Mouse (Mus musculus): ENCODE results near the gene Gm9837.

Gm9837 gene

DNA sequence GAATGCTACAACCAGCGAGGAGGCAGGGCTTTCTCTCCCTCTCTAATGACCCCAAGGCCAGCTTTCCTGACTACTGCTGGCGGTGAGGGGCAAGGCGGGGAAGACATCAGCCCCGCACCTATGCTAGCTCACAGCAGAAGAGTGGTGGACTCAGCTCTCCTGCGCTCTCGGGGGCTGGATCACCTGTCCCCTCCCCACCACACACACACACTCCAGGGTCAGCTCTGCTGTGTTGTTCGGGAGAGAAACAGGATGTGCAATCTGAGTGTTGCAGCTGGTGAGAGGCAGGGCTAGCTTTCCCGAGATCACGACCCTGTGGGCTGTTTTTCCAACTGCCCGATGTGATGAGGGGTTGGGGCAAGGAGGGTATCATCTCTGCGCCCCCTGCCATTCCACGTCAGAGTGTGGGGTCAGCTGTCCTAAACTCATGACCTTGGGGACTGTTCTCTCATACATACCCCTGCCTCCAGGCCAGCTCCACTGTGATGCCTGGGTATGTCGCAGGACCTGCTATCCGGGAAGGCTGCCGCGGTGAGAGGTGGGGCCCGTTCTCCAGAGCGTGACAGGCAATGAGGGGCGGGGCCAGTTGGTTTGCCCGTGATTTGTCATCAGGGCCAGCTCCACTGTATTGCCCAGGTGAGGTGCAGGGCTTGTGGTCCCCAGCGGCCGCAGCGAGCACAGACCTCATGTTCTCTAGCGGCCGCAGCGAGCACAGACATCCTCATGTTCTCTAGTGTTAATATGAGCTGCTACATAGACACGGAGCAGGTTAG is 16.7 kb upstream of the Gm9837 start:
- DNase-seq (ENCODE audit: low spot score in 2 of 2): no peak

DNA sequence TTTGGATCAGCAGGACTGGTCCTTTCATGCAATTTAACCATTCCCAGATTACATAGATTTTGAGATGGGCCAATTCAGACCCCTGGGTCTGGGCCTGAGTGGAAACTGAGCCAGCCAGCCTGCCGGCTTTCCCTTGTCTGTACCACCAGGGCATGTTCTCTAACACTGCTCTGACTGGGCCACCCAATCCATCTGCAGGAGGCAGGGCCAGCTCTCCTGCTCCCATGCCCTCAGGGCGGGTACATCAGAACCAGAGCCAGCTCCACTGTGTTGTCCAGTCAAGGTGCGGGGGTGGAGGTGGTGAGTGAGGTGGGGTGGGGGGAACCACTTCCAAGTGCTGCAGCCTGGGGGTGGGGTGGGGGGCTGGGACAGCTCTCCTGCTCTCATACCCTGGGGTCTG is 16.1 kb upstream of the Gm9837 start:
- DNase-seq (ENCODE audit: low spot score in 2 of 2): no peak

DNA sequence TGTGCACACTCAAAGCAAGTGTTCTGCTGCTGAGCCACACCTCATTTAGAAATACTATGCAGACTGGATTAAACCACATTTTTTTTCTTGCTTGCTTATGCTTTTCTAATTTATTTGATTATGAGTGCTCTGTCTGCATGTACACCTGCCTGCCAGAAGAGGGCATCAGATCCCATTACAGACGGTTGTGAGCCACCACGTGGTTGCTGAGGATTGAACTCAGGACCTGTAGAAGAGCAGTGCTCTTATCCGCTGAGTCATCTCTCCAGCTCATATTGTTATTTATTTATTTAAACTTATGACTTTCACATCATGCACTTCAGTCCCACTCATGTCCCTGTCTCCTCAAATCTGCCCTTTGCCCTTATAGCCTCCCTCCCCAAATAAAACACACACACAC is 15.4 kb upstream of the Gm9837 start:
- no peak for DNase-seq (ENCODE audit: low spot score in 2 of 2)

DNA sequence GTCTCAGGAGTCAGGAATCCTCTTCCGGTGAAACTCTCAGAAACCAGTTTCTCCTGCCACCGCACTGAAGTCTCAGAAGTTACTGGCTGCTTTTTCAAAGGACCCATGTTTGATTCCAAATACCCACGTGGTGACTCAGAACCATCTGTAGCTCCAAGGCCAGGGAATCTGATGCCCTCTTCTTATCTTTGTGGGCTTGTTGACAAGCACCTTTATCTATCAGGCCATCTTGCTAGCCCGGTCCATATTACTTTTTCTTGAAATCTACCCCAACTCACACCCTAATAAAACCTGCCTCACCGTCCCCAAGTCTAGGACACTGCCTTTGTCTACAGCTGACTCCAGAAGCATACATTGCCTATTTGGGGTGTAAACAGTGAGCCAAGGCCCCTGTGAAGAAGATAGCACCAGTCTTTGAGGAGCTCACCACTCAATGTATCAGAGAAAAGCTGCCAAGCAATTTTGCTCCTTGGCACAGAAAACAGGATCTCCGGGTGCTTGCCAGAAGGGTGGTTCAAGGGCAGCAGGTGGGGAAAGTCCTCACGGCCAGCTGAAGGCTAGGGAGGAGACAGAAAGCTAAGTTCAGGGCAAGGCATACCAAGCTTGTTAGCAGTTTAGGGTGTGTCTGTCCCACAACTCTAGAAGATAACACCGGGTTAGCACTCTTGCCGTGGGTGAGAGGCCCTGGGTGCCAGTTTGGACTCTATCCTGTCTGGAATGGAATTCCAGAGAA is 13.0 kb upstream of the Gm9837 start:
- DNase-seq (ENCODE audit: low spot score in 2 of 2): no peak

DNA sequence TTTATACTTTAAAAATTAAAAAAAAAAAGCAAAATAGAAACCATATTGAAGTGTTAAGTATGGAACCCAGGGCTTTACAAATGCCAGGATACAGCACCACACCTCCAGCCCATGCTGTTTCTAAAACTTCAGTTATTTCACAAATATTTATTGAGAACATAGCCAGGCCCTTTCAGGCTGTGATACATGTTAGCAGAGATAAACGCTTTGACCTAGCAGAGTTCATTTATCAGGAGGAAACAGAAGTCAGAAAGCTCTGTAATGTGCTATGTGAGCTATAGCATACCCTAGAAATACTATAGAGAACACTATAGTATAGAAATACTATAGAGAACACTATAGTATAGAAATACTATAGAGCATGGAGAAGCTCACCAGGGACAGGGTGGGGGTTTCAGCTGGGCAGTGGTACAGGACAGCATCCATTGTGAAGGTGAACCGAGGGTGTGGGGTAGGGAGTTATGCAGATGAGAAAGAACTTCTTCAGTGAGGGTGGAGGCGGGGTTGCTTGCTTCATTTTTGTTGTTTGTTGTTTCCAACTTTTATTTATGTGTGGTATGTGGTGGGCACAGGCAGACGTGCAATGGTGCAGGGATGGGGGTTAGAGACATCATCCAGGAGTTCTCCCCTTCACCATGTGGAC is 10.9 kb upstream of the Gm9837 start:
- no peak for DNase-seq (ENCODE audit: low spot score in 2 of 2)

DNA sequence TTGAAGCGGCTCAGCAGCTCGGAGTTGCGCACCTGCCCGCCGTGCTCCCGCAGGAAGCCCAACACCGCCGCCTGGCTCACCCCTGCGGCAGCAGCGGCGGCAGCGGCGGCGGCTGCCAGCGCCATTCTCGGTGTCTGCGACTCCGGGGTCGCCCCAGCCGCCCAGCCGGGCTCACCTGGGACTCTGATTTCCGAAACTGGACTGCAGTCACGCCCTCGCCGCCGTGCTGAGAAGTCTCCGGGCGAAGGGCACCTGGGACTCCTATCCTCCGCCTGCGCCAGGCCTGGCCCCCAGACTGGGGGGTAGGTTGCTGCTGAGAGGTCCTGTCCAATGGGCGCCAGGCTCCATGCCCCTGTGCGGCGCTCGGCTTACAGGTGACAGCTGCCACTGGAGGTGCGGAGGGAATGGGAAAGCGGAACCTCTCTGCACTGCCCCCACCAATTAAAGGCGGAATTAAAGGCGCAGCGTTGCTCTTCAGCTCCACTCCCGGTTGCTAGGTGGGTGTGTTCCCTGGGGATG is 9.6 kb upstream of the Gm9837 start, which contains the start of the genes Gm9945 and Sowaha:
Gene Gm9945, plus strand, starts transcription at position 384 of the 519 bp plus-strand sequence.
Gene Sowaha, minus strand, starts transcription at position 492 of the 519 bp plus-strand sequence.
- DNase-seq (ENCODE audit: low spot score in 2 of 2): no peak

DNA sequence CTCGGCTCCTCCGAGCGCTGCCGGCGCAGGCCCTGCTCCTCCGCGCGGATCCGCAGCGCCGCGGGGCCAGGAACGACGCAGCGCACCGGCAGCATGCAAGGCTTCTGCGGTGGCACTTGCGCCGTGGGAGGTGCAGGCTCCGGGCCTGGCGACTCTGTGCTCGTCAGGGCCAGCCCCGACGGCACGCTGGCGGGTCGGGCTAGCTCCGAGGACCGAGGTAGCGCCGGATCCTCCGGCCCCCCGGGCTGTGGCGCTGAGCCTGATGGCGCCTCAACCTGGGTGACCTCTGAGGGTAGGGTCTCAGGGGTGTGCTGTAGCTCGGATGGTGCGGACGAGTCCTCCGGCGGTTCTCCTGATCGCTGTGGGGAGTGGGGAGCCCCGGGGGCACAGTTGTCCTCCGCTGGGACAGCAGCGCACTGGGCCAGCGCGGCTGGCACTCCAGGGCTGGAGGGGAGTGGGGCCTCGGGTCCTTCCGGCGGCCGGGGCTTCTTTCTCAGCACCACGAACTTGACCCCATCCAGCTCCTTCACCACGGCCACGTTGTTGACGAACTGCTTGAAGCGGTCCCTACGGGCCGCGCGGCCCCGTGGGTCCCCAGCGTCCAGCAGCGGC is 9.0 kb upstream of the Gm9837 start:
- no peak for DNase-seq (ENCODE audit: low spot score in 2 of 2)

DNA sequence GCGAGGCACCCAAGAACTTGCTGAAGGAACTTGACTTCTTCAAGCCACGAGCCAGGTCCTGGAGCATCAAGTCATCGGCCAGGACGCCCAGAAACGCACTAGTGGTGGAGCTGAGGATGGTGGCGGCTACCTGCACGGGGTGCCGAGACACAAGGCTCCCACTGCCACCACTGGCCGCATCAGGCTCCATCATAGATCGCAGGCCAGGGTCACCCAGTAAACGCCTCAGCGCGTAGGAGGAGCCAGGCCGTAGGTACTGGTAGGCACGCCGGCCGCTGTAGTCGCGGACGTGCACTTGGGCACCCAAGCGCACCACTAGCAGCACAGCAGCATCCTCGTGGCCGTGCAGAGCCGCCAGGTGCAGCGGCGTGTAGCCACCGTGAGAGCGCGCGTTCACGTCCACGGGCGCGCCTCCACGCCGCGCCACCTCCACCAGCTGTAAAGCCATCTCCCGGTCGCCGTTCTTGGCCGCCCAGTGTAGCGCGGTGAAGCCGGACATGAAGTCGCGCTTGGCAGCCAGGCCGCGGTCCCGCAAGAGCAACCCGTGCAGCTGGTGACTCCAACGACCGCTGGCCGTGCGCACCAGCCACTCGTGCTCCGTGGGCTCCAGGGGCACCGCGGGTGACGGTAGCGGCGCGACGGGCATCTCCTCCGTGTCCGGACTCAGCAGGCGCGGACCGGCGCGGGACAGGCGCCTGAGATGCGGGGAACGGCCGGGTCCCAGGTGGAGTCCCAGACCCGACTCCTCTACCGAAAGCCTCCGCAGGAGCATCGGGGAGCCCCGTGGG is 8.3 kb upstream of the Gm9837 start:
- no peak for DNase-seq (ENCODE audit: low spot score in 2 of 2)

DNA sequence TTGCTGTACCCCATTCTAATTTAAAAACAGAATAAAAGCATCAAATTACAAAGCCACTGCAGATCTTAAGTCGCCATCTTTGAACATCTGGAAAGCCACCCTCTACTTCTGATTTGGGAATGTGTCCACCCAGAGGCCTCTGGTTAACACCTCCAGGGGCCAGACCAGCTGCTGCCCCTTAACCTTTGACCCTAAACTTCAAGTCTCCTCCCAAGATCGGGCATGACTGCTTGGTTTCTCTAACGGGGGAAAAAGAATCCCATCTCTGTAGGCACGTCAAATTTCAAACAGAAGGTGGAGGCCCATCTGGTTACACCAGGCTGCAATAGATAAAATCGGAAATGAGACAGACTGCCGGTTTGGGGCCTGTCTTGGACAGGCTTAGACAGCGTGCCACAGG is 7.6 kb upstream of the Gm9837 start:
- no peak for DNase-seq (ENCODE audit: low spot score in 2 of 2)

DNA sequence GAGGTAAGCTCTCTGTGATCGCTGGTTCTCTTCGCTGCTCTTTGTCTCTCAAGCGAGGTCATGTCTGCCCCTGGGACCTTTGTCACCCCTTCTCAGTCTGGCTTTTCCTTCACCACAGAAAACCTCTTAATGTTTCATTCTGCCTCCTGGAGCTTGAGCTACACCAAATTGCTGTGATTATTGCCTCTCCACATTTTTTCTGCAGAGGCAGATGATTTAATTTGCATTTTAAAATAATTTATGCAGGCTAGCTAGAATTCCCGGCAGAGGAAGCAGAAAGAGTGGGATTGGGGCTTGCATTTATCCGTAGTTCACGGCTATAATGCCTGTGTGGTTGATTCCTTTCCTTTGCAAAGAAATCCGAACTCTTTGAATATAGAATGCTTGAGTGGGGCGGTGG is 5.3 kb upstream of the Gm9837 start:
- DNase-seq (ENCODE audit: low spot score in 2 of 2): no peak

DNA sequence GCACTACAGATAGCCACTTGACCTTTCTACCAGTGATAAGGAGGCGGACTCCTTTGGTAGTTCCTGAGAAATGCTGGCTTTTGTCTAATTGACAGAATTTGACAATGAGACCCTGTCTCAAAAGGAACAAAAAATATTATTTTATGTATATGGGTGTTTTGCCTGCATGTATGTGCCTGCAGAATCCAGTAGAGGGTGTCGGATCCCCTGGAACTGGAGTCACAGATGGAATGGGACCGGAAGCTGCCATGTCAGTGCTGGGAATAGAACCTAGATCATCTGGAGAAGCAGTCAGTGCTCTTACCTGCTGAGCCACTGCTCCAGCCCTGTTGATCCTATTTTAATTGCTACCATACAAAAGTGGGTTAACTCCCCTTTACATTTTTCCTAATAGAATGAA is 2.4 kb upstream of the Gm9837 start:
- DNase-seq (ENCODE audit: low spot score in 2 of 2): no peak

DNA sequence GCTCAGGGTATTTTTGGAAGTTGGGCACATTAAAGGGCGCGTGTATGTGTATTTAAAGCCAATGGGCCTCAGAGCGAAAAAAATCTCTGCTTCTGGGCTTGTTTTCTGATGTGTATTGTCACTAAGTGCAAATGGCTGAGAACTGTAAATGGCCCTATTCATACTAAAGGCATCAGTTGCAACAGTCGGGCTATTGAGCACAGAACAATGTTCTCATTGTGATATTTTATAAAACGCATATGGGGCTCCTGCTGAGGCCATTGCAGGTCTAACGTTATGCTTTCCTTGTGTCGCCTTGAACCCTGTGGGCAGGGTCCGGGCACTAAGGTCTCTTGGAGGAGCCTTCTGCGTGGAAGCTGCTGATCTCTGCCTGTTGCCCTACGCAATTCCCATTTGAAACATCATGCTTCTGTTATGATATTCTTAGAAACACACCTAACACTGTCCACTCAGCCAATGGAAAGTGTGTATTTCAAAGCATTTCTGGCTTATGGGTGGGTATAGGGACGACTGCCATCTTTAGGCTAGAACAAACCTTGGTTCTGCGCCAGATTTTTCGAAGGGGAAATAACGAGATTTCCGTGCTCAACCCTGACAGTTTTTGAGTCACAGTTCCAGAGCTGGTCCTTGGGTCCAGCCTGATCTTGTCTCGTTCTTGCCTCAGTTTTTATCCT is 848 bp downstream of the Gm9837 start:
- DNase-seq (ENCODE audit: low spot score in 2 of 2): no peak

DNA sequence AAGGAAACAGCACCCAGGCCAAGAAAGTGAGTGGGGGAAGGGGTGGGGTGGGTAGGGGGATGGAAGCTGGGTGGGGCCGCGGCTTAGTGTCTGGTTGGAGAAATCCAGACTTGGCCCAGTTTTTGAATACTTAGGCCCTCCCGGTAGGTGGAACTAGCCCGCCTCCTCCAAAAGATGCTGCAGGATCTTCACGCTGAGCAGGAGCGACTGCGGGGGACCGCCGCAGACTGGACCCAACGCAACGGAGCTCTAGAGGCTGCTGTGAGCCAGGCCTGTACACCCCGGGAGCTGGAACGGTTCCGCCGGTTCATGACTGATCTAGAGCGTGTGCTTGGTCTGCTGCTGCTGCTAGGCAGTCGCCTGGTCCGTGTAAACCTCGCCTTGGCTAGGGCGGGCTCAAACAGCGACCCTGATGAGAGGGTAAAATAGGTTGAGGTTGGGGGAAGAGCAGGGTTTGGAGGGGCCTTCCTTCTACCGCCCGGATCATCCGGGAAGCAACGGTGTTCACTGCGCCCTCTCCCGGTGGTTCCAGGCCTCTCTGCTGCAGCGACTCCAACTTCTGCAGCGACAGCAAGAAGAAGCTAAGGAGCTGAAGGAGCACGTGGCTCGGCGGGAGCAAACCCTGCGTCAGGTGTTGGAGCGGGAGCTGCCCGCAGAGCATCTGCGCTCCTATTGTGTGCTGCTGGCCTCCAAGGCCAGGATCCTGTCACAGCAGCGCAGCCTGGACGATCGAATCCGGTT is 3.9 kb downstream of the Gm9837 start:
- DNase-seq (ENCODE audit: low spot score in 2 of 2): peak; percentile 77 to 88

DNA sequence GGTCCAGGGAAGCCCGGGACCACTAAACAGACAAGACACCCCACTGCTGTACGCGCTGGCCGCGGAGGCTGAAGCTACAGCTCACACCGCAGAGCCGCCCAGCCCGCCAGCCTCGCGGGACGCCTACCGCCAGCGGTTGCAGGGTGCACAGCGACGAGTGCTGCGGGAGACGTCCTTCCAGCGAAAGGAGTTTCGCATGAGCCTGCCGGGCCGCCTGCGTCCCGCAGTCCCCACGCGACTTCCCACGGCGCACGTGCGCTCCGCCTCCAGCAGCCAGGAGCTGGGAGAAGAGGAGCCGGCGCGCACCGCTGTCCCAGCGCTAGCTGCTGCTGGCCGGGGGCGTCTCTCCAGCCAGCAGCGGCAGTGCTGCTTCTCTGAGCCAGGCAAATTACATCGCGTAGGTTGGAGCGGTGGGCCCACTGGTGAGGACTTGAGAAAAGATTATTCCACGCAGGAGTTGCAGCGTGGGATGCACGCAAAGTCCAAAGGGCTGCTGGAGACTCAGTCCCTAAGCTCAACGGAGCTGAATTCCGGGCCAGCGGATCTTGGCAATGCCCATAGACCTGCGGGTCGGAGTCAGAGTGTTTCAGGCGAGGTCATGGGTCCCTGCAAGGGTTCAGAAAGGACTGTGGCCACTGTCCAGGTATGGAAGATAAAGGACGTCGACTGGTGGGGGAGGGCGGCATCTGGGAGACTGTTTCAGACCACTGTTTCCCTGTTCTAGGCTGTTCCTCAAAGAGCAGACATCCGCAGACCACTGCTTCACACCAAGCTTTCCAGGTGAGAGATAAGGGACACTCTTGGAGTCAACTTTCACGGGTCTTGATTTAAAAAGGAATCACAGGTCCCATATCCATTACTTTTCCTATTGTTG is 6.5 kb downstream of the Gm9837 start:
- no peak for DNase-seq (ENCODE audit: low spot score in 2 of 2)

DNA sequence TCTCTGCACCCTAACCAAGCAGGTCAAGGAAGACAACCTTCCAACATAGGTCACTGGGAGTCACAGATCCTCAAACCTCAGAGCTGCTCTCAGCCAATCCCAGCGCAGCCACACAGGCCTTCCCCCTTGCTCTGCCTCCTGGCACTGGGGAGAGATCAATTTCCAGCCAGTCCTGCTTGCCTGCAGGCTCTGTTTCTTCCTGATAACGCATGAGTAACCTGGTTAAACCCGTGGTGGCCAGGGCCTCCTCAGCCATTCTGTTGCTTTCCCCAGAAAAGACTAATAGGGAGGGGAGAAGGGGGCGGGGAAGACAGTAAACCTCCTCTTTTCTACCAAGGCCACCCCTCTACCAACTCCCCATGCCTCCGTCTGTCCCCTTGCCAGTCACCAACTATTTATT is 8.6 kb downstream of the Gm9837 start:
- DNase-seq (ENCODE audit: low spot score in 2 of 2): no peak

DNA sequence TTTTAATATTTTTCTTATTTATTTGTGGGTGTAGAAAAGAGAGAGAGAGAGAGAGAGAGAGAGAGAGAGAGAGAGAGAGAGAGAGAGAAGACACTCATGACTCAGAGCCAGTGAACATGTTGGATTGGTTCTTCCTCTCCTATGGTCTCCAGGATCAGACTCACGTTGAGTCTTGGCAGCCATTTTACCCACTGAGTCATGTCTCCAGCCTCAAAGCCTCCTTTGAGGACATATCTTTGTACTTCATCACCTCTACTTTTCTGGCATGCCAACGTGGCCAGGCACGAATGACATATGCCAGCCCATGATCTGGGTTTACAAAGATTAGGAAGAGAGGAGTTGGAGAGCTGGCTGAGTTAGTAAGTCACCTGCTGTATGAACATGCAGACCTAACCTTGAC is 10.1 kb downstream of the Gm9837 start:
- DNase-seq (ENCODE audit: low spot score in 2 of 2): no peak

DNA sequence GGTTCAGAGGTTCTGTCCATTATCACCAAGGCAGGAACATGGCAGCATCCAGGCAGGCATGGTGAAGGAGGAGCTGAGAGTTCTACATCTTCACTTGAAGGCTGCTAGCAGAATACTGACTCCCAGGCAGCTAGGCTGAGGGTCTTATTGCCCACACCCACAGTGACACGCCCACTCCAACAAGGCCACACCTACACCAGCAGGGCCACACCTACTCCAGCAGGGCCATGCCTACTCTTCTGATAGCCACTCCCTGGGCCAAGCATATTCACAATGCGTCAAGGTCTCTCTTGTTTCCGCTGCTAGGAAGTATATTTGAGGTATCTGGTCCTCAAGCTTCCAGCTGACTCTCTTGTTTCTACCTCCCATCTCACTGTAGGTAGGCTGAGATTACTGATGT is 11.3 kb downstream of the Gm9837 start:
- DNase-seq (ENCODE audit: low spot score in 2 of 2): no peak

DNA sequence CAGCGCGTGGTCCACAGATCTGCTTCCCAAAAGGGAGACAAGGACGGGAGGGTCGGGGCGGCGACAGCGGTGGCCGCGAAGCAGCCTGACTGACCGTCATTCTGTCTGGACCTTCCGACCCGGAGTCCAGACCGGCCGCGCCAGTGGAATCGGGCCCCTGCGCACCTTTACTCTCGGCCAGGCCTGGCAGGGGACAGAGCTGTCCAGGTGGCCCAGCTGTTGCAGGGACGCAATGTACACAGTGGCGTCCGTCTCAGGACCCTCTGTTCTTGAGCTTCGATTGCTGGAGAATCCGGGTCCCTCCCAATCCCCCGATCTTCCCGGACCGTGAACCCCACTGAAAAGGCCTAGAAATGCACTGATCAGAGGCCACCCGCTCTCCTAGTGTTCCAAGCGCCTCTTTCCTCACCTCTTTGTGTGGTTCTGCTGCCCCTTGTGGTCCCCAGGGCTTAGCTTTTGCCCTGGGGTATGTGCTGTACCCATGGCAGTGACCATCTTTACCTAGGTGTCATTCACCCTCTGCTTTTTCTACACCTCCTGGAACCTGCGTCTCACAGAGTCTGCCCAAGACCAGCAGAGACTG is 12.8 kb downstream of the Gm9837 start:
- no peak for DNase-seq (ENCODE audit: low spot score in 2 of 2)

All from cerebellum, postnatal 4 days (tissue).